Mouse (Mus musculus) forebrain, embryonic 13.5 days (tissue): ENCODE measurements around the gene Med11. TPM values are rescaled to one million over a fixed set of nuclear protein-coding genes. Genes with fewer than 3 reads are reported as not detected.

Experiments used
- ATAC-seq: fragments of 200-750 bp; cut with Nextera tagmentation; 2 replicates; pipeline ENCODE4 v1.8.0; 2017
- H3K27ac ChIP-seq: fragments of 300-500 bp; sonication (generic); 2 replicates; pipeline ENCODE4 v1.5.1; 2015; ENCODE audit warnings: inconsistent platforms, mild to moderate bottlenecking, moderate library complexity
- H3K27me3 ChIP-seq: fragments of 300-500 bp; sonication (generic); 2 replicates; pipeline ENCODE4 v1.6.1; 2015; ENCODE audit warnings: mild to moderate bottlenecking, inconsistent platforms
- H3K36me3 ChIP-seq: fragments of 300-500 bp; sonication (generic); 2 replicates; pipeline ENCODE4 v1.6.1; 2015; ENCODE audit warnings: mild to moderate bottlenecking, inconsistent platforms; ENCODE audit not compliant: poor library complexity, severe bottlenecking
- H3K4me1 ChIP-seq: fragments of 300-500 bp; sonication (generic); 2 replicates; pipeline ENCODE4 v1.6.1; 2015; ENCODE audit warnings: inconsistent platforms
- H3K4me2 ChIP-seq: fragments of 300-500 bp; sonication (generic); 2 replicates; pipeline ENCODE4 v1.6.1; 2015; ENCODE audit warnings: inconsistent platforms, mild to moderate bottlenecking, moderate library complexity
- H3K4me3 ChIP-seq: fragments of 300-500 bp; sonication (generic); 2 replicates; pipeline ENCODE4 v1.5.1; 2015; ENCODE audit warnings: mild to moderate bottlenecking, inconsistent platforms
- H3K9ac ChIP-seq: fragments of 300-500 bp; sonication (generic); 2 replicates; pipeline ENCODE4 v1.6.1; 2015; ENCODE audit warnings: mild to moderate bottlenecking, inconsistent platforms
- H3K9me3 ChIP-seq: fragments of 300-500 bp; sonication (generic); replicated peaks from 2 replicates; pipeline ENCODE4 v1.6.1; 2016; ENCODE audit warnings: inconsistent platforms
- WGBS: fragments of 180-500 bp; shearing (Covaris S2); methylation state at CpG from one replicate; pipeline ENCODE4 v1.1.7; 2015; 5-methylcytosine and 5-hydroxymethylcytosine counted together
- polyA plus RNA-seq: library from polyadenylated mRNA; unstranded; fragments of >200 nt; fragmentation: Nextera tagmentation; extraction: Ambion mirVana; gene quantifications from 2 replicates; pipeline ENCODE4 v1.2.1, GENCODE M21; 2015

The Med11 gene
- polyA plus RNA-seq, 1 experiment from 2014 or later = 36.6 TPM

GRCm38 (mm10) chr11:70432895-70433568 lies 18.7 kb upstream of the Med11 start:
- Histone ChIP-seq H3K4me3 (peak overlapping the region; percentile 80), H3K9ac (peak overlapping the region; percentile 89), H3K4me1 (peaks cover 33% of the 10 kb centered on the region), H3K36me3 (peaks cover 24% of the 10 kb centered on the region), H3K27me3 (no peaks in the 10 kb centered on the region), H3K4me2 (peak overlapping the region; percentile 83), H3K27ac (peak overlapping the region; percentile 93), H3K9me3 (no peaks in the 10 kb centered on the region)
- peak; percentile 58 for ATAC-seq
- 5% methylated on average over 15 of the region's 15 CpGs for WGBS

- H3K27ac ChIP-seq = no peak overlapping the region
- peaks cover 33% of the 10 kb centered on the region for H3K4me1 ChIP-seq
- H3K4me3 ChIP-seq = peak overlapping the region; percentile 80
- WGBS = 55% methylated on average over 1 of the region's 1 CpGs
- H3K27me3 ChIP-seq = no peaks in the 10 kb centered on the region
- no peaks in the 10 kb centered on the region for H3K9me3 ChIP-seq
- peak overlapping the region; percentile 89 for H3K9ac ChIP-seq
- ATAC-seq = no peak
- H3K4me2 ChIP-seq = peak overlapping the region; percentile 83
- H3K36me3 ChIP-seq = peaks cover 30% of the 10 kb centered on the region
These were observed 18.2 kb upstream of the Med11 start for GRCm38 (mm10) chr11:70433569-70433943.

- Histone ChIP-seq H3K4me2 (peak overlapping the region; percentile 83), H3K4me3 (peak overlapping the region; percentile 80; the same call in 1 of the 2 replicates), H3K27me3 (no peaks in the 10 kb centered on the region), H3K9ac (peak overlapping the region; percentile 89), H3K9me3 (no peaks in the 10 kb centered on the region), H3K27ac (no peak overlapping the region), H3K4me1 (peaks cover 33% of the 10 kb centered on the region), H3K36me3 (peaks cover 34% of the 10 kb centered on the region)
- 94% methylated on average over 3 of the region's 3 CpGs for WGBS
- no peak for ATAC-seq
These were observed 17.8 kb upstream of the Med11 start for GRCm38 (mm10) chr11:70433951-70434350.

GRCm38 (mm10) chr11:70435476-70435875 lies 16.2 kb upstream of the Med11 start:
- H3K9ac ChIP-seq = peak overlapping the region; percentile 13; the same call in 1 of the 2 replicates
- ATAC-seq = no peak
- H3K27ac ChIP-seq = no peak overlapping the region
- H3K9me3 ChIP-seq = no peaks in the 10 kb centered on the region
- no peaks in the 10 kb centered on the region for H3K27me3 ChIP-seq
- H3K4me2 ChIP-seq = no peak overlapping the region
- peaks cover 33% of the 10 kb centered on the region for H3K4me1 ChIP-seq
- H3K4me3 ChIP-seq = no peak overlapping the region
- peaks cover 49% of the 10 kb centered on the region for H3K36me3 ChIP-seq
- WGBS = 86% methylated on average over 5 of the region's 5 CpGs

GRCm38 (mm10) chr11:70437426-70437825 lies 14.3 kb upstream of the Med11 start:
- Histone ChIP-seq H3K9ac (no peak overlapping the region), H3K4me1 (peaks cover 26% of the 10 kb centered on the region), H3K9me3 (no peaks in the 10 kb centered on the region), H3K27ac (no peak overlapping the region), H3K36me3 (peaks cover 67% of the 10 kb centered on the region), H3K4me2 (no peak overlapping the region), H3K27me3 (no peaks in the 10 kb centered on the region), H3K4me3 (no peak overlapping the region)
- WGBS = 89% methylated on average over 6 of the region's 6 CpGs
- ATAC-seq = no peak

- H3K9me3 ChIP-seq = no peaks in the 10 kb centered on the region
- no peak overlapping the region for H3K4me3 ChIP-seq
- H3K9ac ChIP-seq = no peak overlapping the region
- WGBS = 91% methylated on average over 7 of the region's 7 CpGs
- peaks cover 67% of the 10 kb centered on the region for H3K36me3 ChIP-seq
- H3K4me2 ChIP-seq = no peak overlapping the region
- ATAC-seq = no peak
- H3K4me1 ChIP-seq = peaks cover 16% of the 10 kb centered on the region
- H3K27ac ChIP-seq = no peak overlapping the region
- H3K27me3 ChIP-seq = no peaks in the 10 kb centered on the region
These were observed 12.9 kb upstream of the Med11 start for GRCm38 (mm10) chr11:70438728-70439374.

- H3K36me3 ChIP-seq = peaks cover 67% of the 10 kb centered on the region
- H3K4me1 ChIP-seq = no peaks in the 10 kb centered on the region
- WGBS = 93% methylated on average over 4 of the region's 4 CpGs
- no peaks in the 10 kb centered on the region for H3K27me3 ChIP-seq
- H3K27ac ChIP-seq = no peak overlapping the region
- no peak overlapping the region for H3K9ac ChIP-seq
- no peak overlapping the region for H3K4me2 ChIP-seq
- no peaks in the 10 kb centered on the region for H3K9me3 ChIP-seq
- no peak for ATAC-seq
- no peak overlapping the region for H3K4me3 ChIP-seq
These were observed 11.1 kb upstream of the Med11 start for GRCm38 (mm10) chr11:70440637-70441036.

GRCm38 (mm10) chr11:70441882-70442281 lies 9.8 kb upstream of the Med11 start:
- Histone ChIP-seq H3K4me3 (no peak overlapping the region), H3K9ac (no peak overlapping the region), H3K9me3 (no peaks in the 10 kb centered on the region), H3K36me3 (peaks cover 54% of the 10 kb centered on the region), H3K27ac (no peak overlapping the region), H3K27me3 (no peaks in the 10 kb centered on the region), H3K4me2 (no peak overlapping the region), H3K4me1 (no peaks in the 10 kb centered on the region)
- no peak for ATAC-seq
- WGBS = 92% methylated on average over 7 of the region's 7 CpGs

GRCm38 (mm10) chr11:70443964-70444363 lies 7.8 kb upstream of the Med11 start:
- ATAC-seq = no peak
- H3K4me1 ChIP-seq = no peaks in the 10 kb centered on the region
- no peak overlapping the region for H3K4me3 ChIP-seq
- no peaks in the 10 kb centered on the region for H3K9me3 ChIP-seq
- no peak overlapping the region for H3K9ac ChIP-seq
- H3K27ac ChIP-seq = no peak overlapping the region
- no peaks in the 10 kb centered on the region for H3K27me3 ChIP-seq
- WGBS = 88% methylated on average over 3 of the region's 3 CpGs
- H3K36me3 ChIP-seq = peaks cover 33% of the 10 kb centered on the region
- H3K4me2 ChIP-seq = no peak overlapping the region

GRCm38 (mm10) chr11:70444667-70445066 lies 7.1 kb upstream of the Med11 start:
- H3K4me2 ChIP-seq = no peak overlapping the region
- H3K9me3 ChIP-seq = no peaks in the 10 kb centered on the region
- 78% methylated on average over 6 of the region's 6 CpGs for WGBS
- H3K4me3 ChIP-seq = no peak overlapping the region
- H3K4me1 ChIP-seq = no peaks in the 10 kb centered on the region
- ATAC-seq = no peak
- H3K36me3 ChIP-seq = peaks cover 26% of the 10 kb centered on the region
- H3K27ac ChIP-seq = no peak overlapping the region
- H3K27me3 ChIP-seq = no peaks in the 10 kb centered on the region
- H3K9ac ChIP-seq = no peak overlapping the region

- 46% methylated on average over 3 of the region's 3 CpGs for WGBS
- Histone ChIP-seq H3K4me2 (no peak overlapping the region), H3K27me3 (no peaks in the 10 kb centered on the region), H3K4me3 (no peak overlapping the region), H3K36me3 (peaks cover 7% of the 10 kb centered on the region), H3K27ac (no peak overlapping the region), H3K4me1 (0 out of 2 replicates have a peak, but pooled peaks cover 4% of the 10 kb centered on the region), H3K9me3 (no peaks in the 10 kb centered on the region), H3K9ac (no peak overlapping the region)
- no peak for ATAC-seq
These were observed 5.0 kb upstream of the Med11 start for GRCm38 (mm10) chr11:70446756-70447155.

- Histone ChIP-seq H3K9ac (no peak overlapping the region), H3K27ac (no peak overlapping the region), H3K9me3 (no peaks in the 10 kb centered on the region), H3K4me1 (peaks cover 6% of the 10 kb centered on the region), H3K36me3 (0 out of 2 replicates have a peak, but pooled peaks cover under 1% of the 10 kb centered on the region), H3K4me2 (no peak overlapping the region), H3K4me3 (no peak overlapping the region), H3K27me3 (no peaks in the 10 kb centered on the region)
- WGBS = 90% methylated on average over 1 of the region's 1 CpGs
- ATAC-seq = no peak
These were observed 4.3 kb upstream of the Med11 start for GRCm38 (mm10) chr11:70447373-70447772.
